Mouse (Mus musculus) kidney, postnatal 25 days (tissue): ENCODE measurements around the gene Sbk2.
A peak's percentile ranks its signal among the peaks of the same experiment; 100 is the strongest.
"Not testable (repeated sequence)": the region's sequence is repeated elsewhere in the genome, so short reads cannot be mapped to it uniquely, and the experiment has no call there.

ENCODE experiments used
- DNase-seq, 2 experiments: peaks; one replicate each; pipeline ENCODE4 v3.0.0; 2021; ENCODE audit warnings: mixed read lengths in 2 of 2

The Sbk2 gene

DNA sequence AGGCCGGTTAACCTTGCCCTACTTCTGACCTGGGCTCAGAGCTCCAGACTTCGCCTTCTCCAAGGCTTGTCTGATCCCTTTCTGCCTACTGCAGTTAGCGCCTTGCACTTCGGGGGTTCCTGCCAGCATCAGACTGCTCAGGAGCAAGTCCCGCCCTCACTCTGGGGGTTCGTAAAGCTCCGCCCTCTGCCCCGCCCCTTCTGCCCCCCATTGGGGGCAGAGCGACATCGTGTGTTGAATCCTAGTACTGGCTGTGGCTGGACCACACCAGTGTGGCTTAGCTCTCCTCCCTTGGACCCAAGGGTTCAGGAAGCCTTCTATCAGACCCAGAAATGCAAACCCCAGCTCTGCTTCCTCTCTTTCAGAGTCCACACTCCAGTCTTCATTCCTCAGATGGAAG lies at the start of gene Sbk2:
Gene Sbk2, minus strand, starts transcription at position 135 of the 400 bp plus-strand sequence.
- DNase-seq = peak; percentile 85

GRCm38 (mm10) chr7:5012681-5013513 lies 48.7 kb upstream of the Sbk2 start:
- no peak for DNase-seq

GRCm38 (mm10) chr7:5008229-5008628 lies 44.0 kb upstream of the Sbk2 start:
- DNase-seq = no peak

- DNase-seq = not testable (repeated sequence)
These were observed 38.7 kb upstream of the Sbk2 start for GRCm38 (mm10) chr7:5002876-5003275.

DNA sequence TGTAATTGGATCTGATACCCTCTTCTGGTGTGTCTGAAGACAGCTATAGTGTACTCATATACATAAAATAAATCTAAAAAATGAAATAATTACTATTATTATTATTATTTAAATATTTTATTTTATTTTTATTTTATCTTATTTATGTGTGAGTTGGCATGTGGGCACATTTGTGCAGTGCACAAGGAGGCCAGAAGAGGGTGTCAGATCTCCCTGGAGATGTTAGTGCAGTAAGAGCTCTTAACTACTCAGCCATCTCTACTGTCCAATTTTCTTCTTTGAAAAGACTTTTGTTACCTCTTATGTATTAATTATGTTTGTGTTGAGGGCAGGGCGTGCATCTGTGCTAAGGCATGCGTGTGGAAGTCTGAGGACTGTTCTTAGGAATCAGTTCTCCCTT lies 35.7 kb upstream of the Sbk2 start:
- DNase-seq = peak; percentile 43 to 45

- DNase-seq = no peak
These were observed 32.7 kb upstream of the Sbk2 start for GRCm38 (mm10) chr7:4996934-4997333.

- peak; percentile 93 to 95 for DNase-seq
These were observed 32.0 kb upstream of the Sbk2 start, which contains the start of gene Zfp579 for GRCm38 (mm10) chr7:4996003-4996895. Gene Zfp579 (minus strand): TSS chr7:4996158.

GRCm38 (mm10) chr7:4995268-4996002 lies 31.2 kb upstream of the Sbk2 start:
- no peak for DNase-seq

DNA sequence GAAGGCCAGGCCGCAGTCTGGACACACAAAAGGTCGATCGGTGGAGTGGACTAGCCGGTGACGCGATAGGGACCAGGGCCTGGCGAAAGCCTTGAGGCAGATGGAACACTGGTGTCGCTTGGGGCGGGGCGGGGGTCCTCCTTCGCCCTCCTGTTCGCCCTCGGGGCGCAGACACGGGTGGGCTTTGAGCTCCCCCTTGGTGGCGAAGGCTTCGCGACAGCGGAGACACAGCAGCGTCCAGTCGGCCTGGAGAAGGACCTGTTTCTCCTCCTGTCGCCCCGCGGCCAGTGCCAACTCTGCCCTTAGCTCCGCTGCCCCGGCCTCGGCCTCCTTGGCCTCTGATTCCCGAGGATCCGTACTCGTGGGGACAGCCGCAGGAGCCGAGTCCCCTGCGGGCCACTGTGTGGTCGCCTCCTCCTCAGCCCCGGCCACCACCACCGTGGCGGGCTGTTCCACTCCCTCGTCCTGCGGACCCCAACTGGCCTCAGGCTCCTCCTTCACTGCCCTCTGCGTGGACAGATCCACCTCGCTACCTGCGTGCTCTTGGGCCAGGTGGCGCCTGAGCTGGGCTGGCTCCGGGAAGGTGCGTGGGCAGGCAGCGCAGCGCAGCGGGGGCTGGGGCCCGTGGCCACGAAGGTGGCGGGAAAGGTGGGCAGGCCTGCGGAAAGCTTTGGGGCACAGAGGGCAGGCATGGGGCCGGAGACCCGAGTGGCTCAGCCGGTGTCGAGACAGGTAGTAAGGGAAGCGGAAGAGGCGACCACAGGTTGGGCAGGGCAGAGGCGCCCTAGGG lies 30.0 kb upstream of the Sbk2 start:
- DNase-seq = peak in 1 of 2 experiments; percentile 41

GRCm38 (mm10) chr7:4993347-4993998 lies 29.3 kb upstream of the Sbk2 start:
- DNase-seq = no peak

- DNase-seq = no peak
These were observed 24.0 kb upstream of the Sbk2 start for GRCm38 (mm10) chr7:4988250-4988649.

GRCm38 (mm10) chr7:4976832-4977231 lies 12.6 kb upstream of the Sbk2 start:
- no peak for DNase-seq

- peak in 1 of 2 experiments; percentile 12 for DNase-seq
These were observed 11.2 kb upstream of the Sbk2 start for GRCm38 (mm10) chr7:4975455-4975854.

- peak; percentile 13 to 17 for DNase-seq
These were observed 8.3 kb upstream of the Sbk2 start for GRCm38 (mm10) chr7:4972321-4973047.

- DNase-seq = no peak
These were observed 7.5 kb upstream of the Sbk2 start for GRCm38 (mm10) chr7:4971710-4972109.

DNA sequence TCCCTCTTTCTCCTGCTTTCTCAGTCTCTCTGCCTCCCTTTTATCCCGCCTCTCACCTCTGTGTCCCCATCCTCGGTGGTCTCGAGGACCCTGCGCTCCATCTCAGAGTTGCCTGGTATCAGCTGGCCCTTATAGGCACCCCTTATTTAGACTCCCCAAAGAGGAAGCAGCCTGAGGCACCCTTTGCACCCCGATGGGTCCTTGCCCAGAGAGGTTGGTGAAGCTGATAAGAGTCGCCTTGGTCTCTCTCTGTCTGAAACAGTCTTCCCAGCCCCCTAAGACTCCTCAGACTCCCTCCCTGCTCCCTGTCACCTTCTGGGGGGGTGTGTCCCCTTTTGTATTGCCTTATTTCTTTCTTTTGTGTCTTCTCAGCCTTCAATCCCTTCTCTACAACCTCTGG lies 6.9 kb upstream of the Sbk2 start, which contains the start of gene Sbk3:
Gene Sbk3, minus strand, starts transcription at position 101 of the 400 bp plus-strand sequence.
- DNase-seq = no peak

DNA sequence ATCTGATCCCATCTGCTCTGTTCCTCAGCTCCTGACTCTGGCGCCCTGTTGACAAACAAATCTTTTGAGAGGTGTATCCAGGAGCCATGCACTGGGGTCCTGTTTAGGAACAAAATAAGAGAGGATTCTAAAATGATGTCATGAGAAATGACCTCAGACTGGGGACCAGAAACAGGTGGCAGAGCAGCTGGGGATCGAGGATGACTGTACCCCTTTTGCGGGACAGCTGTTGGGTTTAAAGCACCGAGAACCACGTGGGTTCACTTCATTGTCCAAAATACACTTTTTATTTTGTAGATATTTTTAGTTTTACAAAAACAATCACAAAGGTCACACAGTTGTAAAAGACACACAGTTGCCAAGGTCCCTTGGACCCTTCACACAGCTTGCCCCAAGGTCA lies 782 bp upstream of the Sbk2 start:
- DNase-seq = no peak

- no peak for DNase-seq
These were observed 679 bp downstream of the Sbk2 start for GRCm38 (mm10) chr7:4963527-4963926.

DNA sequence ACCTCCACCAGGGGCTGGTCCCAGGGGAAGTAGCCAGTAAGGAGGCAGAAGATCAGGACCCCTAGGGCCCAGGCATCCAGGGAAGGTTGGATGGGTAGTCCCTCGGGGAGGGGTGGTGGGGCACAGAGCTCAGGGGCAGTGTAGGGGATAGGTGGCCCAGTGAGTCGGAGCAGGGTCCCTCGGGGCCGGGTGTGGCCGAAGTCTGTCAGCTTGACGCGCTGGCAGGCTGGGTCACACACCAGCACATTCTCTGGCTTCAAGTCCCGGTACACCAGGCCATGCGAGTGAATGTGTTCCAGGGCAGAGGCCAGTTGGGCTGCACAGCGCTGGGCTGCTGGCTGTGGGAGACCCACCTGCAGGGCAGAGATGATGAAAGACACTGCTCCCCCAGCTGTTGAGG lies 6.8 kb downstream of the Sbk2 start:
- no peak for DNase-seq

DNA sequence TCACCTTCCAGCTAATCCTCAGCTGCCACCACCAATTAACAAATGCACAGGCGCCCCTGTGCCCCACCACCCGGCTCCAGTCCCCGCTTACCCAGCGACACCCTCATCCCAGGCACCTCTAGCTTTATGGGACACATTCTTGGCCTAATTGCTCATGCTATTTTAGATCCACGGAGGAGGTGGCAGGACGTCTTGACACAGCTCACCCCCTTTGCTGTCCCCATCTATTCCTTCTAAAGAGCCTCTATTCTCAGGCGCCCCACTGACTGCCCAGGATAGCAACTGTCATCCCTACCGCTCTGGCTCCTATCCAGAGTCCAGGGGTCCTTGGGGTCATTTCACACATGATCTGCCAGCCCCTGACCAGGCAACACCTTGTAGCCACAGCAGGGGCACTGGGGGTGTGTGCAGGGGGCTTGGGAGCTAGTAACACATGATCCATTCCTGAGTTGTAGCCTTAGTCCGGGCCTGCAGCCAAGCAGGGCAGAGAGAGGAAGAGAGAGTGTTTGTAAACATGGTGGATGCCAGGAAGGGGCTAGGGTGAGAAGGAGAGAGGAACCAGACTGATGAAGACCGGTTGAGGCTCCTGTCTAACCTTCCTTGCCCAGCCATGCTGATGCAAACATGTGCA lies 10.3 kb downstream of the Sbk2 start:
- DNase-seq = no peak
